Mouse (Mus musculus): ENCODE results near the gene Cryab.

Gene Cryab

DNA sequence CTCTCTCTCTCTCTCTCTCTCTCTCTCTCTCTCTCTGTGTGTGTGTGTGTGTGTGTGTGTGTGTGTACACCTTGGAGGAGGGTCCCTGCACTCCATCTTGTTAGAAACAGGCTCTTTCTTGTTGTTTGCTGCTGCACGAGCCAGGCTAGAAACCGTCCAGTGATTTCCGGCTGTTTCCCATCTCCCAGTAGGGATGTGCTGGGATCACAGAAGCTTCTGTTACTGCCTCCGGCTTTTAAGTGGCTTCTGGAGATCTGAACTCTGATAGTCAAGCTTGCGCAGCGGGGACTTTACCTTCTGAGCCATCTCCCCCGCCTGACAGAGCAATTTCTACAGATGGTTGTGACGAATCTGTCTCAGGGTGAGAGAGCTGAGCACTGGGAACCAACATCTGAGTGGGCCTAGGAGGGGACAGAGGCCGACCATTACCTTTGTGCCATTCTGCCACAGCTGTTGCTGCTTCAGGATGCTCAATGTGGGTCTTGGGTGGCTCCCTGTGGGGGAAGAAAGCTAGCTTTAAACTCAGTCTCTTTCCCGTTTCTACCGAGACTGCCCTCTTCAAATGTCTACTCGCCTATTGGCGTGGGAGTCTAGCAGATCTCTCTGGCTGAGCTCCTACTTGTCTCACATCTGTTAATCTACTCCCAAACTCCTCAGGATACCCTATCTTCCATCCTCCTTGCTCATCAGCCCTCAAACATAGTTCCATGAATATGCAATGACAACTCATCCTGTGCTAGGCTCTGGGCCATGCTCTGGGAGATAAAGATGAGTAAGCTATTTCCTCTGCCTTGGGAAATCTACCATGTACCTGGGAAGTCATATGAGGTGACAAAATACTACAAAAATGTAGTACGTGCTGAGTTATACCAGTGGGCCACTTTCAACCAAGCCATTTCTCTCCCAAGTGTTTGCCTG, 10.0 kb upstream of the Cryab start:
- in situ Hi-C loops (cut with MboI; ENCODE audit: low pct_unique_long_range_greater_than_20kb in 1 of 2, low sequenced_read_pairs in 2 of 2, unreplicated experiment in 1 of 2) = no loop called here

DNA sequence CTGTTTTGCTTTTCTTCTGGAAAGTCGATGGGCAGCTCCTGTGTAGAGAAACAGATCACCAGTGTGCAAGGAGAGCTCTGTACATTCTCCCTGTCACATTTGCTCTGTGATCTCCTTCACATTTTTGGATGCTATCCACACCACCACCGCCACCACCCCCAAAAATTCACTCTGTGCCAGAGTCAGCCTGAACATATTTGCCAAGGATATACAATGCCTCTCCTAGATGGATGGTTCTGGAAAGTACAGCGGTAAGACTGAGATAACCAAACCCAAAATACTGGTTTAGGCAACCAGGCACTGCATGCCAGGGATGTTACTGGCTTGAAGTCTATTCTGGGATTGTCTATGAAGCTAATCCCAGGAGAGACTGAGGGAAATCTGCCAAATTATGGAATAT, 8.9 kb upstream of the Cryab start:
- in situ Hi-C loops (cut with MboI; ENCODE audit: low pct_unique_long_range_greater_than_20kb in 1 of 2, low sequenced_read_pairs in 2 of 2, unreplicated experiment in 1 of 2) = no loop called here

DNA sequence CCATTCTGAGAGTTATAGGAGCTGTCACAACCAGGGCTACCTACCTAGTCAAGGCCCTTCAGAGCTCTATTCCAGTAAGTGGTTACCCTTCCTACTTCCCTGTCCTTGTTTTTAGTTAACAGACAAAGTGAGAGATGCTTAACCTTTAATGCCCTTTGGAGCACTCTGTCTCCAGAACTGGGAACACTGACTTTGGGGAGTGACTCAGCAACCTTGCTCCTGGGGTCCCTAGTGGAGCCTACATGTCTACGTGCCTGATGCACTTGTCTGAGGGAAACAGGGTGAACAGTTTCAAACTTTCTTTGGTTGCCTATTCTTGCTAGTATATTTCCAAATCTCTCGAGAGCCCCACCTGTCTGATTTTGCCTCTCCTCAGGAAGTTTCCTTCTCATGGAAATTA, 8.4 kb upstream of the Cryab start:
- in situ Hi-C loops (cut with MboI; ENCODE audit: low pct_unique_long_range_greater_than_20kb in 1 of 2, low sequenced_read_pairs in 2 of 2, unreplicated experiment in 1 of 2) = no loop called here

DNA sequence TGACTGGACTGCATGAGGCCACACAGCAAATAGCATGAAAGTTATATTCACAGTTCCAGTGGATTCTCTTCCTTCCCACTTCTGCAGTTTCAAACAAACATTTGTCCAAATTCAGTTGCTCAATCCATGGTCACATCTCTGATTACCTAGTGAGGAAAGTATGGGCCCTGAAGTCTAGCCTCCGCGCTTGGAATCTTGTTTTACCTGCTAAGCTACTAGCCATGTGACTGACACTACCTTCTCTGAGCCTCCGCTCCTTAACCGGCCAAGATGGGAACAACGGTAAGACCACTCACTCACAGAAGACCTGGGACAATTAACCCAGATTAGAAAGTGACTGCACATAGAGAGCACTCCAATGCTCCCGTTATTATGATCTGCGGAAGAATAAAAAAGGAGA, 5.3 kb upstream of the Cryab start:
- in situ Hi-C loops (cut with MboI; ENCODE audit: low pct_unique_long_range_greater_than_20kb in 1 of 2, low sequenced_read_pairs in 2 of 2, unreplicated experiment in 1 of 2) = no loop called here

DNA sequence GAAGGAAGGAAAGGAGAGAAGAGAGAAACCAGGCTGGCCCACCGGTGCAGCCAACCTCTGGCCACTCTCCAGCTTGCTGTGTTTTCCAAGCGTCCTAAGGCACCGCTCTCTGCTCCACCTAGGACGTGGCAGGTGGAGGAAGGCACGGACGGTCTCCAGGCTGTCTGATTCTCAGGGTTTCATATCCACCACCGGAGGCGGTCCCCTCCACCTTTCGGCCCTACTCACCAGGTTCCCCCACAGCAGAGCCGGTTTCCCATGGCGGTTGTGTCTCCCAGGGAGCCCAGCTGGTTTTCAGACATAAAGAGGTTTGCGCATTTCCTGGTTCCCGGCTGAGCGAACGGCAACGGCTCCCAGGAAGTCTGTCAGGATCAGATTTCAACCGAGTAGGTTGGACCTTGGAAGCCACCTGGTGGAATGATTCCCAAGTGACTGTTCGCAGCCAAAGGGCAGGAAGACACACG, 4.9 kb upstream of the Cryab start, which contains the start of gene 2310030G06Rik:
Gene 2310030G06Rik, minus strand, starts transcription at position 323 of the 464 bp plus-strand sequence.
- in situ Hi-C loops (cut with MboI; ENCODE audit: low pct_unique_long_range_greater_than_20kb in 1 of 2, low sequenced_read_pairs in 2 of 2, unreplicated experiment in 1 of 2) = no loop called here

DNA sequence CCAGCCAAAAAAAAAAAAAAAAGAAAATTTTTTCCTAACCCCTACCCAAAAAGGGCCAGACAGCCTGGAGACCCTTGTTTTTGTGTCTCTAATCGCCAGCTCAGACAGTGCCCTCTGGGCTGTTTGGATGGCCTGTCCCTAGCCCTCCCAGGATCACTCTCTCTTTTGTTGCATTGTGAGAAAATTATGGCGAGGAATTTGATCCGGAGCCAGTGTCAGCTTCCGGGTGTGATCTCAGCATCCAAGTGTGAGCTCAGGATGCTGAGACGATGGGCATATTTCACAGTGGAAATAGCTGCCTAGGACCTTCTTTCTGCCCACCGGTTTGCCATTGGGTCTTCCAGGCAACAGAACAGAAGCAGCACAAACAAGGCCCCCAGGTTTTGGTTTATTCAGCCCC, 419 bp upstream of the Cryab start:
- in situ Hi-C loops (cut with MboI; ENCODE audit: low pct_unique_long_range_greater_than_20kb in 1 of 2, low sequenced_read_pairs in 2 of 2, unreplicated experiment in 1 of 2) = no loop called here

DNA sequence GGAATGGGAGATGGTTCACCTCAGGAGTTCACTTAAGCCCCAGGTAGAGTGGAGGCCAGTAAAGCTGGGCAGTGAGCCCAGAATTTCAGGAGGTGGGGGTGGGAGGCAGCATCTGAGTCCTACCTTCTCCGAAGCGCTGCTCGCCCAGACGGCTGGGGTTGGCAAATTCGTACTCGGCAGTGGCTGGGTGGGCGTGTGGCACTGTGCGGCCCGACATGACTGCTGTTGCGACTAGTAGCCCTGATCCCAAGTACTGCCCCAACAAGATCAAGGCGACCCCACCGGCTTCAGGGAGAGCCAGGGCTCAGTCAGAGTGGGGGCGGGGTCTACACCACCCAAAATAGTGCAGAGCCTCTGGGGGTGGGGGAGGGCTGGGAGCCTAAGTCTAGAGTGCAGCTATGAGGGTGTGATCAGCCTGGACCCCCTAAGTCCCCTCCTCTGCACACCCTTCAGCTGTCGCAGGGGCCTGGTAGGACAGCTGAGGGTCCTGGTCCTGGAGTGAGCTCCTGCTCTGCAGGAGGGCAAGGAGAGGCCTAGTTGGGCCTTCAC, 1.0 kb downstream of the Cryab start, which contains the start of gene Hspb2:
Gene Hspb2, minus strand, starts transcription at position 301 of the 549 bp plus-strand sequence.
- in situ Hi-C loops (cut with MboI; ENCODE audit: low pct_unique_long_range_greater_than_20kb in 1 of 2, low sequenced_read_pairs in 2 of 2, unreplicated experiment in 1 of 2) = no loop called here

DNA sequence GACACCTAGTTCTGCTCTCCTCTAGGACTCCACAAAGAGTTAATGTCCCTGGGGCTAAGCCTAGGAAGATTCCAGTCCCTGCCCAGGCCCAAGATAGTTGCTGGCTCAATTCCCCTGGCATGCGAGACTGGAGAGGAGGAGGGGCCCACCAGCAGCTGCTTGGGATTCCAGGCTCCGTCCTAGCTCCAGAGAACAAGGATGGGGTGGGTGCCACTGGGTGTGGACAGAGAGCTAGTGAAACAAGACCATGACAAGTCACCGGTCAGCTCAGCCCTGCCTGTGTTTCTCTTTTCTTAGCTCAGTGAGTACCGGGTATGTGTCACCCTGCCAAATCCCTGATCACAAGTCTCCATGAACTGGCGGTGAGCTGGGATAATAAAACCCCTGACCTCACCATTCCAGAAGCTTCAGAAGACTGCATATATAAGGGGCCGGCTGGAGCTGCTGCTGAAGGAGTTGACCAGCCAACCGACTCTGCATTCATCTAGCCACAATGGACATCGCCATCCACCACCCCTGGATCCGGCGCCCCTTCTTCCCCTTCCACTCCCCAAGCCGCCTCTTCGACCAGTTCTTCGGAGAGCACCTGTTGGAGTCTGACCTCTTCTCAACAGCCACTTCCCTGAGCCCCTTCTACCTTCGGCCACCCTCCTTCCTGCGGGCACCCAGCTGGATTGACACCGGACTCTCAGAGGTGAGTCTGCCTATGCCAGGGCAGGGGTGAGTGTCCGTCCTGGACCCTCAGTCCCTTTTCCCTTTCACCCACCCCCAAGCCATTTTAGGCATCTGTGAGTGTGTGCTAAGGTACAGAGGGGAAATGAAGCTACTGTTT, 1.9 kb downstream of the Cryab start:
- in situ Hi-C loops (cut with MboI; ENCODE audit: low pct_unique_long_range_greater_than_20kb in 1 of 2, low sequenced_read_pairs in 2 of 2, unreplicated experiment in 1 of 2) = no loop called here

DNA sequence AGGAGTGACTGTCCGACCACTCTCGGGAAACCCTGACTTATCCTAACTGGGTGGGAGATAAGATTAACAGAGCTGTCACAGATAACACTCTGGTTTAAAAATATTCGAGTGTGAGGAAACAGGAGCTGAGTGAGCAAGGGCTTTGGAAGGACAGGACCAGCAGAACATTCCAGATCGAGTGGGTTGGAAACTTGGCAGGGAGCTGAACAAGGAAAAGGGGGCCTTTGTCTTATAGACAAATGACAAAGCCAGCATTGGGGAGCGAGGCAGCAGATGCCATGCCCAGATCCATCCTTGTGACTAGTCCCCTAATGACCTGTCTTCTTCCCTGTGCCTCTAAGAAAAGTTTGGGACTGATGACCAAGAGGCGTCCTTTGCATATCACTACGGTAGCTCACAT, 2.8 kb downstream of the Cryab start:
- in situ Hi-C loops (cut with MboI; ENCODE audit: low pct_unique_long_range_greater_than_20kb in 1 of 2, low sequenced_read_pairs in 2 of 2, unreplicated experiment in 1 of 2) = no loop called here

DNA sequence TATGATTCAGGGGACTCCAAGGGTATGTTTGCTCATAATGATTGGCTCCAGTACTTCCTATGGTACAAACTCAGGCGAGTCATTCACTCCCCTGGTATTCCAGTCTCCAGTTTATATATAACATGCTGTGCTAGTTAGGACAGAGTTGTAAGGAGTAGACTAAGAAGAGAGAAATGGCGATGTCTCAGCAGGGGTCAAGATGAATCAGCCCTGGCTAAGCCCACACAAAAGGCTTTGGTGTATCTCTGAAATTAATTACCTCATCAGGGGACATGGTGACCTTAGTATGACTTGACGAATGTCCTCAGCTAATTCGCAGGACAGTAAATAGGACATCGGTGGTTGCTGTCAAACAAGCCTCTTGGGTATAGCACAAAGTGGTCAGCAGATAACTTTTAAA, 5.6 kb downstream of the Cryab start:
- in situ Hi-C loops (cut with MboI; ENCODE audit: low pct_unique_long_range_greater_than_20kb in 1 of 2, low sequenced_read_pairs in 2 of 2, unreplicated experiment in 1 of 2) = no loop called here

DNA sequence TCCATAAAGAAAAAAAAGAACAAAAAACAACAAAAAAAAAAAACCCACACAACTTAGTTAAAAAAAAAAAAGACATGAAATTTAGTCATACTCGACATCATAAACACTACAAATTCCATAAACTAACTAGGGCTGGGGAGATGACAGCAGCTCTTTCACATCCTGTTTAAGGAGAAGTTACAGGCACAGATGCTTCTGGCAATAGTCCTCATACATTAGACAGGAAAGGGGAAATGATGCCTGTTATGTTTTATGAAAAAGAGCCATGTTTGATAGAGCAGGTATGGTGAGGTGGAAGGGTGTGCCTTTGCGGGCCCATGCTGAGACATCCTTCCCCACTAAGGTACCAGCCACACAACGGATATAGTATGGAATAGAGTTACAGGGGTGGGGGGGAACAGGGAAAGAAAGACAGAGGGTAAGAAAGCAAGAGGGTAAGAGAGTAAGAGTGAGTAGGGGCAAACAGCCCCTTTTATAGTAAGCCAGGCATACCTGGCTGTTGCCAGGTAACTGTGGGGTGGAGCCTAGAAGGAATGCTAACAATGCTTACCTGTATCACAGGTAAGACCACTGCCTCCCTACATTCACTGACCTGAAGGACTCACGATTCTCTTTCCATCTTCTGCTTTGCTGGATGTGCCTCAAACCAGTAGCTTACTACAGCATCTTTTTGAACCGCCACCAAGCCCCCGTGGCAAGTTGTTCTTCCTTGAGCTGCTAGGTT, 10.6 kb downstream of the Cryab start:
- in situ Hi-C loops (cut with MboI; ENCODE audit: low pct_unique_long_range_greater_than_20kb in 1 of 2, low sequenced_read_pairs in 2 of 2, unreplicated experiment in 1 of 2) = no loop called here

DNA sequence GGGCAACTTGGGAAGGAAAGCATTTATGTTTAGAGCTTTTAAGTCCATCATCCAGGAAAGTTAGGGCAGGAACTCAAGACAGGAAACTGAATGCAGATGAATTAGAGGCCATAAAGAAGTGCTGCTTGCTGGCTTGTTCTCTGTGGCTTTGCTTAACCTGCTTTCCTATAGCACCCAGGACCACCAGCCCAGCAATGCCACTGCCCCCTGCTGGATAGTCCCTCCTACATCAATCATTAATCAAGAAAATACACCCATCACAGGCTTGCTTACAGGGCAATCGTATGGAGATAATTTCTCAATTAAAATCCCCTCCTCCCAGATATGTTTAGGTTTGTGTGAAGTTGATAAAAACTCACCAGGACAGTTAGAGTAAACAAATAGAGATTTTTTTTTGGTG, 12.2 kb downstream of the Cryab start:
- in situ Hi-C loops (cut with MboI; ENCODE audit: low pct_unique_long_range_greater_than_20kb in 1 of 2, low sequenced_read_pairs in 2 of 2, unreplicated experiment in 1 of 2) = no loop called here

DNA sequence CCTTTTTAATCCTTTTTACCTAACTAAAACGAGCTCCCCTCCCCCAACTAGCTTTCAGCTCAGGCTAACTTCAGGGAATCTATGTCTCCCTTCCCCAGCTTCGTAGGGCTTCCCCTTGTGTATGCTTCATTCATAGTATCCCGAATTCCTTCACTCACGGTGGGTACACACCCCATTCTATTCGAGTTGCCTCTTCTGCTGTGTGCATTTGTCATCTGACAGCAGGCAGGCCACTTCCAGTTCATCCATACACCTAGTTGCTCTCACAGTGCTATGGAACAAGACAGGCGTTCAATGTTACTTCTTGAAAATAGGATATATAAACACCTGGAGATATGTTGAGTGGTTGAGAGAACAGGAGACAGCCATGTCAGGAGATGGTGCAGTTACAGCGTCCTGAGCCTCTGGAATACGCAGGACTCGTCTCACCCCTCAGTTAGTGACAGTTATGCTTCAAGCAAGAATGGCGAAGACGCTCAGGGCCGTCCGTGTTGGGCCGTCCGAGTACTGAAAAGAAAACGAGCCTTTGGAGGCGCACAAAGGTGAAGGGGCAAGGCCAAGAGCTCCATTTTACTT, 16.5 kb downstream of the Cryab start:
- in situ Hi-C loops (cut with MboI; ENCODE audit: low pct_unique_long_range_greater_than_20kb in 1 of 2, low sequenced_read_pairs in 2 of 2, unreplicated experiment in 1 of 2) = no loop called here

DNA sequence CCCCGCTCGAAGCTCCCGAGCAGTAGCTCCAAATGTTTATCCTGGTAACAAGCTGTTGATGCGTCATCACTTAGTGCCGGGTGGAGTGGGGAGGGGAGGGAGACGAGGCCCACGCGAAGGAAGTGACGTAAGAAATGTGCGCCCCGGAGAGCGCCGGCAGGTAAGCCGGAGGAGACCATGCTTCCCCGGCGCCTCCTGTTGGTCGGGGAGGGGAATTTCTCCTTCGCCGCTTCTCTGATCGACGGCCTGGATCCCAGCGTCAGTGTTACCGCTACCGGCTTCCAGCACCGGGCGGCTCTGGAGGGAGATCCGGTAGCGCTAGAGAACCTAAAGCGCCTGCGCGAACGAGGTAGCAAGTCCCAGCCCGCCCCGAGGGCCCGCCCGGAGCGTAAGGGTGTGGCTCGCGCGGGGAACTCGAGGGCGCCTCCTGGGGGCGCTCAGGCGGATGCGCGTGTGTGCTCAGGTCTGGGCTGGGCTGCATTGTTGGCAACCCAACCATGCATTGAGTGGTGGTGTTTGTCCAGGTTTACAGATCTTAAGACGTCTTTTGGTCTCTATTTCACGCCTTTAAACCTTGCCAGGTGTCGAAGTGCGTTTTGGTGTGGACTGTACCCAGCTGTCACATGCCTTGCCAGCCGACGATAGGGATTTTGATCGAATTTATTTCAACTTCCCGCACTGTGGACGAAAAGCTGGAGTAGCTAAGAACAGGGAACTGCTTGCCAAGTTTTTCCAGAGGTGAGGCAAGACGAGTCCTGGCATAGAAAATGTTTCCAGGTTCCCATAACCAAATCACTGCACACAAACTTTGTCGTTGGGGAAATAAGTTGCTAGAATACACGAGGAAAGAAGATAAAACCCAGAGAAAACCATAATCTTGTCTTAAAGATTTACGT, 17.2 kb downstream of the Cryab start, which contains the start of gene Fdxacb1:
Gene Fdxacb1, plus strand, starts transcription at position 130 of the 896 bp plus-strand sequence.
- in situ Hi-C loops (cut with MboI; ENCODE audit: low pct_unique_long_range_greater_than_20kb in 1 of 2, low sequenced_read_pairs in 2 of 2, unreplicated experiment in 1 of 2) = no loop called here

DNA sequence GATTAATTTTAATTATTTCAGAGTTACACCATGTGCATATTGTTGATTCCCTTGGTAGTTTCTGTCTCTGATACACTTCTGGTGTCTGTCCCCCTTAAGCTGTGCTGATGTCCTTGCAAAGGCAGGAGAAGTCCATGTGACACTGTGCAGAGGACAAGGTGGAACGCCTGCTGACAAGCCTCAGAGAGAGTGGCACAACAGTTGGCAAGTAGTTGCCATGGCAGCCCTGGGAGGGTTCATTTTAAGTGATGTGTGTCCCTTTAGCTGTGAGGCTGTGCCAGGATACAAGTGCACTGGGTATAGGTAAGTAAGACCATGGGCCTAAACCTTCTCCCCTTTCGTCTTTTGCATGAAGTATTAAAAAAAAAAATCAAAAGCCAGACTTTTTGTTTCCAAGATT, 18.9 kb downstream of the Cryab start:
- in situ Hi-C loops (cut with MboI; ENCODE audit: low pct_unique_long_range_greater_than_20kb in 1 of 2, low sequenced_read_pairs in 2 of 2, unreplicated experiment in 1 of 2) = no loop called here

DNA sequence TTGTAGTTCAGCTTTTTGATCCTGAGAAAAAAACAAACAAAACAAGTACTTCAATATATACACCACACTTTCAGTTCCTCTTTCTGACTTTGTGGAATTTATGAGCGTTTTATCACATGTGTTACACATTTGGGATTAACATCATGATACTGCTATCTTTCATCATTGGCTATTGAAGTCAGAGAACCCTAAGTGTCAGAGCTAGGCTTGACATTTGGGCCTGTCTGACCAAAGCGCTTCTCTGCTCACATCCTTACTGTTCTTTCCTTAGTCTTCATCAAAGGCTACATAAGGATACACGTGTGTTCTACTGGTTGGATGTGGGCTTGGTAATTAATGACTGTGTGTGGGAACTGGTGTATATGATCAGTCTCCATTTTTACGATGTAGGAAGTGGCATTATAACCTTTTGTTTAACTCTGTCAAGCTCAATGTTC, 22.9 kb downstream of the Cryab start:
- in situ Hi-C loops (cut with MboI; ENCODE audit: low pct_unique_long_range_greater_than_20kb in 1 of 2, low sequenced_read_pairs in 2 of 2, unreplicated experiment in 1 of 2) = no loop called here

DNA sequence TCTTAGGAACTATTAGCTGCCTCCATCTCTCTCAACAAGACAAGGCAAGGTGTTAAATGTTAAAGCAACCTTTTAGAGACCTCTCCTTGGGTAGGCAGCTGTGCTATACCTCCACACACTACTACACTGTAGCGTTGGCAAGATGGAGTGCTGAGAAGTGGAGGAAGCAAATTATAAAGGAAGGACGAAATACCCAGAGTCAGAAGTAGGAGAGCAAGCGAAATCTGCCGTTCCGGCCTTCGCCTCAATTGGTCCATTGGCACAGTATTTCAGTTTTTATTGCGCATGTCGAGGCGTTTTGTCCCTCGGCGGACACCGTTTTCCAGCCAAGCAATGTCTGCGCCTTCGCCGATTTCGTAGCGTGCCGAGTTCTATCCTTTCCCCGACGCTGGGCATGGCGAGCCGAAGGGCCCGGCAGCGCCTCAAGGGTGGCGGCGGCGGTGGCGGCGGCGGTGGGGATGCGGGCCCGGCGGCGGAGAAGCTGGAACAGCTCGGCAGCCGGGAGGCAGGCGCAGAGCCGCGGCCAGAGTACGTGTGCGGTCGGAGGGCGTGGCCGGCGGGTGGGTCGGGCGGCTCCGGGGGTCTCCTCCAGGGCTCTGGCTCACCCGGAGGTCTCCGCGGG, 24.0 kb downstream of the Cryab start, which contains the start of the genes Alg9 and 1110032A03Rik:
Gene Alg9, plus strand, starts transcription at position 29 of the 622 bp plus-strand sequence.
Gene 1110032A03Rik, minus strand, starts transcription at position 530 of the 622 bp plus-strand sequence.
- in situ Hi-C loops (cut with MboI; ENCODE audit: low pct_unique_long_range_greater_than_20kb in 1 of 2, low sequenced_read_pairs in 2 of 2, unreplicated experiment in 1 of 2) = no loop called here

Data from mouse embryonic stem cell (cell line).